Mouse (Mus musculus) kidney, adult 2 months (tissue): ENCODE data around the gene Myo3b.

Experiments
- CTCF ChIP-seq: fragments of 200-500 bp; conservative IDR thresholded peaks from 2 replicates; pipeline ENCODE4 v1.5.1; 2011; ENCODE audit warnings: low read depth, mild to moderate bottlenecking, control low read depth, low read length, moderate library complexity, mixed read lengths; ENCODE audit not compliant: insufficient read depth, insufficient read length
- POLR2A ChIP-seq: fragments of 200-500 bp; IDR thresholded peaks from one replicate; pipeline ENCODE4 v1.6.1; 2011; ENCODE audit warnings: low read depth, low read length, control low read depth

- no peak for TF ChIP-seq CTCF
- no peak for TF ChIP-seq POLR2A
These were observed 316.1 kb downstream of the Myo3b start for GRCm38 (mm10) chr2:70355026-70355425.
